Mouse (Mus musculus) E14TG2a.4 (cell line): ENCODE results near the gene Ptrh2.

Experiments
- H3K27me3 ChIP-seq: 2 replicates; pipeline ENCODE4 v1.6.1; 2014; ENCODE audit warnings: low read length, control low read depth; ENCODE audit not compliant: insufficient read depth
- H3K36me3 ChIP-seq: 2 replicates; pipeline ENCODE4 v1.6.1; 2014; ENCODE audit warnings: low read length, control low read depth; ENCODE audit not compliant: insufficient read depth
- H3K4me1 ChIP-seq: replicated peaks from 2 replicates; pipeline ENCODE4 v1.6.1; 2014; ENCODE audit warnings: low read depth, low read length, control low read depth
- H3K4me3 ChIP-seq: replicated peaks from 2 replicates; pipeline ENCODE4 v1.5.1; 2014; ENCODE audit warnings: mild to moderate bottlenecking, low read length
- H3K9me3 ChIP-seq: 2 replicates; pipeline ENCODE4 v1.6.1; 2014; ENCODE audit warnings: low read length, control low read depth
- CTCF ChIP-seq: conservative IDR thresholded peaks from 2 replicates; pipeline ENCODE4 v1.5.1; 2014; ENCODE audit warnings: low read length
- NANOG ChIP-seq: IDR thresholded peaks from 2 replicates; pipeline ENCODE4 v1.6.1; 2014; ENCODE audit warnings: borderline replicate concordance, low read length, mixed read lengths

Ptrh2 gene

DNA sequence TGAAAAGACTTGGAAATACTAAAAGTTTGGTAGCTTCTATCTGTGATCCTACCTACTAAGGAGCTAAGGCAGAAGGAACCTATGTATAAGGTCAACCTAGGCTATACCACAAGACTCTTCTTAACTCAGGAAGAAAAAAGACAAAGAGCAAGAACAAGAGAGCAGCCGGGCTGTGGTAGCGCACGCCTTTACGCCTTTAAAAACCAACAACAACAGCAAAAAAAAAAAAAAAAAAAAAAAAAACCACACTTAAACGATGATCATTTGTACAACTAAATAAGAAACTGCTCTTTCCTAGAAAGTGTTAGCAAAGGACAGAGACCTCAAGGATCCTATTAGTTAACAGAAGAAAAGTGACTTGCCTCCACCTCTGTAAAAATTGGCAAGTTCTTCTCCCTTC lies 57.7 kb downstream of the Ptrh2 start:
- H3K27me3 ChIP-seq: no peaks in the 10 kb centered on the region
- H3K4me1 ChIP-seq: peaks cover 48% of the 10 kb centered on the region
- H3K4me3 ChIP-seq: no peak overlapping the region
- TF ChIP-seq NANOG (no peak), CTCF (no peak)
- H3K9me3 ChIP-seq: no peaks in the 10 kb centered on the region
- peaks cover 12% of the 10 kb centered on the region; the same call in 1 of the 2 replicates for H3K36me3 ChIP-seq
